Mouse (Mus musculus) kidney, adult 2 months (tissue): ENCODE measurements around the gene Vmn1r18.

Experiments
- CTCF ChIP-seq: fragments of 200-500 bp; conservative IDR thresholded peaks from 2 replicates; pipeline ENCODE4 v1.5.1; 2011; ENCODE audit warnings: low read depth, mild to moderate bottlenecking, control low read depth, low read length, moderate library complexity, mixed read lengths; ENCODE audit not compliant: insufficient read depth, insufficient read length
- POLR2A ChIP-seq: fragments of 200-500 bp; IDR thresholded peaks from one replicate; pipeline ENCODE4 v1.6.1; 2011; ENCODE audit warnings: low read depth, low read length, control low read depth

- TF ChIP-seq POLR2A (no peak), CTCF (no peak)
Measured at GRCm38 (mm10) chr6:57329394-57329793, 66.2 kb downstream of the Vmn1r18 start, which contains the start of gene Vmn1r16.
